Mouse (Mus musculus): ENCODE results near the gene Fmnl3.
A peak's percentile ranks its signal among the peaks of the same experiment; 100 is the strongest.

Gene Fmnl3

GRCm38 (mm10) chr15:99317267-99317651, 53.0 kb downstream of the Fmnl3 start:
- no peak for DNase-seq (ENCODE audit: low read depth, low spot score)

GRCm38 (mm10) chr15:99316314-99317266, 53.7 kb downstream of the Fmnl3 start:
- peak; percentile 48 for DNase-seq (ENCODE audit: low read depth, low spot score)

GRCm38 (mm10) chr15:99314891-99315290, 55.4 kb downstream of the Fmnl3 start:
- no peak for DNase-seq (ENCODE audit: low read depth, low spot score)

- no peak for DNase-seq (ENCODE audit: low read depth, low spot score)
These were observed 59.7 kb downstream of the Fmnl3 start for GRCm38 (mm10) chr15:99310617-99311016.

- no peak for DNase-seq (ENCODE audit: low read depth, low spot score)
These were observed 60.7 kb downstream of the Fmnl3 start for GRCm38 (mm10) chr15:99309549-99309948.

- no peak for DNase-seq (ENCODE audit: low read depth, low spot score)
These were observed 62.8 kb downstream of the Fmnl3 start for GRCm38 (mm10) chr15:99307476-99307875.

GRCm38 (mm10) chr15:99296213-99296612, 74.1 kb downstream of the Fmnl3 start:
- DNase-seq (ENCODE audit: low read depth, low spot score), result no peak

GRCm38 (mm10) chr15:99295484-99295981, 74.7 kb downstream of the Fmnl3 start, which contains the start of gene Fam186b:
Gene Fam186b (minus strand): TSS chr15:99295888.
- no peak for DNase-seq (ENCODE audit: low read depth, low spot score)

GRCm38 (mm10) chr15:99294813-99295374, 75.4 kb downstream of the Fmnl3 start, which contains the start of gene Prpf40b:
Gene Prpf40b (plus strand): TSS chr15:99295087.
- peak; percentile 77 for DNase-seq (ENCODE audit: low read depth, low spot score)

- no peak for DNase-seq (ENCODE audit: low read depth, low spot score)
These were observed 76.0 kb downstream of the Fmnl3 start for GRCm38 (mm10) chr15:99294287-99294686.

GRCm38 (mm10) chr15:99290586-99290985, 79.7 kb downstream of the Fmnl3 start:
- no peak for DNase-seq (ENCODE audit: low read depth, low spot score)

GRCm38 (mm10) chr15:99285189-99285535, 85.1 kb downstream of the Fmnl3 start:
- DNase-seq (ENCODE audit: low read depth, low spot score), result no peak

GRCm38 (mm10) chr15:99284527-99285188, 85.6 kb downstream of the Fmnl3 start:
- DNase-seq (ENCODE audit: low read depth, low spot score), result no peak

GRCm38 (mm10) chr15:99283456-99283855, 86.8 kb downstream of the Fmnl3 start:
- DNase-seq (ENCODE audit: low read depth, low spot score), result no peak

GRCm38 (mm10) chr15:99278271-99278670, 92.0 kb downstream of the Fmnl3 start:
- DNase-seq (ENCODE audit: low read depth, low spot score), result no peak

- no peak for DNase-seq (ENCODE audit: low read depth, low spot score)
These were observed 94.2 kb downstream of the Fmnl3 start for GRCm38 (mm10) chr15:99276095-99276494.
